Mouse (Mus musculus): ENCODE results near the gene Zfp658. TPM values are rescaled to one million over a fixed set of nuclear protein-coding genes. Genes with fewer than 3 reads are reported as not detected.

The Zfp658 gene
- total RNA-seq (2021), result 1 to 10 TPM; 2.2 TPM
- long read RNA-seq, experiment 1, partial matches to known transcripts, result 0 of 1 reads
- long read RNA-seq, experiment 1, other reads (novel, unspliced or antisense), result 0 of 1 reads
- long read RNA-seq, experiment 2, partial matches to known transcripts, result 0 of 3 reads
- long read RNA-seq, experiment 2, other reads (novel, unspliced or antisense), result 0 of 3 reads

DNA sequence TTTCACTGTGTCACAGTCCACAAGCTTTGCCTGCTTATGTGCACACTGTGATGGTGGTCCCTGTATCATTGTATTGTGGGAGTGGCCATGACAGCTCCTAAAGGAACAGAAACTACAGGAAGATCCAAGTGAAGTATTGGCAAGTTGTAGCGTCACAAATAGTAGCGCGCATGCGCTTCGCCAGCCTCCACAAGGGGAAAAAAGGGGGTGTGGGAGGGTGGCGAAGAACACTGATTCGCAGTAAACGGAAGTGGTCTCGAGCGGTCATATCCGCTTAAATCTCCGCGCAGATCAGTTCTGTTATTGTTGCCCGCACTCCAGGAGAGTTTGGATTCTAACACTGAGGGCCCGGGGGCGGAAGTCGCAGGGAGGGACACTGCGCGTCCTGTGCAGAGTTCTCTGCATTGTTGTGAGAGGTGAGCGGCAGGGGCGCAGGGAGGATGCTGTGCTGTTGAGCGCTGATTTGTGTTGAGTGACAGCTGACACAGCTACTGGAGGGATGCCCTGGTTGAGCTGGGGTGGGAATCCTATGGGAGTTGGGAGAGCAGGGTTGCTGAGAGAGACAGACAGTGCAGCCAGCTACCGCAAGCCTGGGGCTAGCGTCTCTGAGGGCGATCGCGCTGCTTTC lies at the start of gene Zfp658:
Gene Zfp658, plus strand, starts transcription at position 251 of the 628 bp plus-strand sequence.
- peak; percentile 75 to 76 for DNase-seq (ENCODE audit: low spot score in 2 of 2)

DNA sequence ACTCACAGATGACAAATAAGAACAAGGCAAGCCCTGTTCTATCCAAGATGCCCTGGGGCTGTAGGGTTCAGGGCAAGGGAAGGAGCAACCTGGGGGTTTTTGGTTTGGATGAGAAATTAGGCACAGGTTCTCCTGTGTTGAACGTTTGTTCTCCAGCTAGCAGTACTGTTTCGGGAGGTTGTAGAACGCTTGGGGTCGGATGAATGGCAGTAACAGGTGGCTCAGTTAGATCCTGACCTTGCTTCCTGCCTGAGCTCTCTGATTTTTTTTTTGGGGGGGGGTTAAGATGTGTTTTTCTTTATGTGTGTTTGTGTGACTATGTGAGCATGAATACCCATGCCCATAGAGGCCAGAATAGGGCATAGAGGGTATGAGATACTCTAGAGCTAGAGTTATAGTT lies 49.5 kb upstream of the Zfp658 start:
- no peak for DNase-seq (ENCODE audit: low spot score in 2 of 2)

DNA sequence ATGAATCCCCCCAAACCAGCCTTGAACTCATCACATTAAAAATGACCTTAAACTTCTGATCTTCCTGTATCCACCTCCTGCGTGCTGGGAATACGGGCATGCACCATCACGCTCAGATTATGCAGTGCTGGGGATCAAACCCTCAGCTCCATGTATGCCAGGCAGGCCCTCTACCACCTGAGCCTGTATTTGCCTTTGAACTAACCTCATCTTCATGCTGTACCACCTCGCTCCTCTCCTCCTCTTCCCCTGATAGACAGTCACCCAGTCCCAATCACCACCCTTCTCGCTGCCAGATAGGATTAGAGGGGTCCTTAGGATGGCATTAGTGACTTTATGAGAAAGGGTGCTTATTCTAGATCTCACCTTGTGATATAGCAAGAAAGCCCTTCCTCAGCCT lies 47.0 kb upstream of the Zfp658 start:
- no peak for DNase-seq (ENCODE audit: low spot score in 2 of 2)

DNA sequence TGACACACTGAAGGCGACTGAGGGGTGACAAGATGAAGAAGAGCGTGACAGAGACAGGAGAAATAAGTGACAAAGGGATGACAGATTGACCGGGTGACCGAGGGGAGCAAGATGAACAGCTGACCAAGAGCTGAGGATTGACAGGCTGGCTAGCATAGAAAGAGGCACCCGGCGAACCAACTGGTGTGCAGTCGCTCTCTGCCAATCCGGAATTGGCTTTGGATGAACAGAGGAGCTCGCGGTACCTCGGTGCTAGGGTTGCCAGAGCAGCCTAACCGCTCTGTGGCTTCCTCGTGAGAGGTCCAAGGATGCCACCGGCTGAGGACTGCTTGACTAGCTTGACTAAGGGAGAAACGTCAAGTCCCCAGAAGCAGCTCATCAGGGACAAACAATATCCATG lies 43.7 kb upstream of the Zfp658 start:
- DNase-seq (ENCODE audit: low spot score in 2 of 2), result no peak

DNA sequence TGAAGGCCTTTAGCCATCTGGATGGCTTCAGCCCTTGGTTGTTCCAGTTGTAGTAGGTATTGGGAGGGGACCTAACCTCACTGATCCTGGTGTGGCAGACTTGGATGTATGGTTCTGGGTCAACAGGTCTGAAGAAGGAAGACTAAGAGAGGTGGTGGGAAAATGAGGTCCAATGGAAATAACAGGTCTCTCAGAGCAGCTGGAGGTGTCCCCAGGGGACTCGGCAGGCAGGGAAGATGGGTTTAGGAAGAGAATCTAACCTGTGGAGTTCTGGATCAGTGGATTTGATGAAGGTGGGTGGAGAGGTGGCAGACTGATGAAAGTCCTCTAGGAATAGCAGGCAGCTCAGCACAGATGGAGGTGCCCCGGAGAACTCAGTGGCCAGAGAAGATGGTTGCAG lies 39.3 kb upstream of the Zfp658 start:
- DNase-seq (ENCODE audit: low spot score in 2 of 2), result no peak

DNA sequence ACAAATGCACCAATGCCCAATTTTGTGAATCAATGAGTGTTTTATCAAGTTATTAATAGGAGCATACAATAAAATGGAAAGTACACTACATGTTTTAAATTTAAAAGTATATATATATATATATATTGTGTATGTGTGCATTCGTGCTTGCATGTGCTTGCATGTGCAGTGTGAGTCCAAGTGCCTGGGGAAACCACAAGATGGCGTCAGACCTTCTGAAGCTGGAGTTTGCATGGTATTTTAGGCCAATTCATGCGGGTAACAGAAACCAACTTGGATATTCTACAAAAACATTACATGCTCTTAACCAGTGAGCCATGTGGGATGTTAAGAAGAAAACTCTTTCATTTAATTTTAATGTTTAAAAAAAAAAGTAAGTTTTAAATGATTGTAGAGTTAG lies 36.7 kb upstream of the Zfp658 start:
- no peak for DNase-seq (ENCODE audit: low spot score in 2 of 2)

DNA sequence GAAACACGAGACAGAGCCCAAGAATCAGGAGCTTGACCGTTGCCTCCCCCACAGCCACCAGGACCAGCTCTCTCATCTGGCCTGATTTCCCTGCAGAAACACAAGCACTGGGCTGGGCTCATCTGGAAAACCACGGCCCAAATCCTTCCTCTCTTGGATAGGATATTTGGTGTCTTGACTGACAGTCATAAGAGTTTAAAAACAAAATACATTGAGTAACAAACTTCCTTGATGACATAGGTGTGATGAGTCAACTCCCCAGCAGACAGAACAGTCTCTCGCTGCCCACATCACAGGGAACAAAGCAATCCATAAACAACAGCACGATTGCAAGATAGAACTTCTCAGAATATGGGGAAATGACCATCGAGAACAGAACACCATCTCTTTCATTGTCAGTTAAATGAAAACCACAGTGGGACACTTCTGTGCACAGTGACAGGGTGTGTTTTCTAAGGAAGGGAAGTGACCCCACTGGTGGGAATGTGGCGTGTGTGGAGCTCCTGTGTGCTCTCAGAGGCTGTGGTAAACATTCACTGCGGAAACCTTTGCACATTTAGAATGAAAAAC lies 31.8 kb upstream of the Zfp658 start:
- DNase-seq (ENCODE audit: low spot score in 2 of 2), result no peak

DNA sequence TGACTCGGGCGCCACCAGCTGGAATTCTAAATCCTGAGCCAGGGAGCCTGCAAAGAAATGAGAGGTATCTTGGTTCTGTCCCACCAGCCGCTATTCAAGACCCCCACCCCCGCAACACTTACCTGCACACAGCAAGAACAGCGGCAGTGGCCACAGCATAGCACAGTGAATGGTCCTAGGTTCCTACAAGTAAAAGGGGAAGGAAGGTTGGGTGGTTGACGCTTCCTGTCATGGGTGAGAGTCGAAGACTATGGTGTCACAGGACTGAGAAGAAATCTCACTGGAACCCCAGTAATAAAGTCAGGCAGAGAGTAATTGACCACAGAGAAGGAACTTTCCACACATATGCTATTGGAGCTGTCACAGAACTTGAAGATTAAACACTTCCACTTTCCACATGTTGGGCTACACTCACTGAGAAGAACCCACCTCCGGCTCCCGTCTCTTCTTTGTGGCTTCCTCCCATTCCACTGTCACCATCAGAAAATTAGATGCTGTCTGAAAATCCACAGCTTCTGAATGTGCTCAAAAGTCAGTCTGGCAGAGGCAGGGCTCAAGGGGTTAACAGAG lies 29.0 kb upstream of the Zfp658 start:
- DNase-seq (ENCODE audit: low spot score in 2 of 2), result no peak

DNA sequence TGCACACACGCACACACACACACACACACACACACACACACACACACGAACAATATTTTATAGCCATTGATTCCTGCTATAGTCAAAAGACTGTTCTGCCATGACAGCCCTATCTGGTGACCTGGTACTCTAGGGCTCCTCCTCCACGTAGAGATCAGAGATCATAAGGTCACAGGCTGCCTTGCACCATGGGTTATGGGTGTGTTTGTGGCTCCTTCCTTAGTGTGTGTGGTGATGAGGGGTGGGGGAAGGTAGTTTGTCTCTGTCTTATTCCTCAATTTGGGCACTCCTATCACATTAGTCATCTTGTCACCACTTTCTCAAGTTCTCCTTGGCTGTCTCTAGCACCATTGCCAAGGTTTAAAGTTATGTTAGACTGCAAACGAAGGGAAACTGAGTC lies 23.5 kb upstream of the Zfp658 start:
- DNase-seq (ENCODE audit: low spot score in 2 of 2), result no peak

DNA sequence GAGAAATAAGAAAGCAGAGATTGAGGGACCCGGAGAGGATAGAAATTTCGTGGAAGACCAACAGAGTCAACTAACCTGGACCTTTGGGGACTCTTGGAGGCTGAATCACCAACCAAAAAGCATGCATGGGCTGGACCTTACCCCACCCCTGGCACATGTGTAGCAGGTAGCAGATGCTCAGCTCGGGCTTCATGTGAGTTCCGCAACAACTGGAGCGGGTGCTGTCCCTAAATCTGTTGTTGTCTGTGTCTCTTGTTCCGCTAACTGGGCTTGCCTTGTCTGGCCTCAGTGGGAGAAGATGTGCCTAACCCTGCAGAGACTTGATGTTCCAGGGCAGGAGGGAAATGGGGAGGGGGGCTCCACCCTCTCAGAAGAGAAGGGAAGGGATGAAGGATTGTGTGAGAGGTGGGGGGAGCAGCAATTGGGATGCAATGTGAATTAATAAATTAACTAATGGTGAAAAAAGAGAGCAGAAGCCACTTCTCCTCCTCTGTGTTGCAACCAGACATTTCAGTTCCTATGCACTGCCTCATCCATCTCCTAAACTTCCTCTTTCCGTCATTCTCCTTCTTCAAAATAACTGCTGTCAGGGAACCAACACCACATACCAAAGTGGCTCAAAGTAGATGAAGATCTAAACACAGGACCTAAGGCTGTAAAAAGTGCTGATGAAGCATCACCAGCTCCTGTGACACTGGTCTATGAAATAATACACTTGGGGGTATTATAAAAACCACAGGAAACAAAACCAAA lies 17.7 kb upstream of the Zfp658 start, which contains the start of gene Cd33:
Gene Cd33, minus strand, starts transcription at position 204 of the 753 bp plus-strand sequence.
- DNase-seq (ENCODE audit: low spot score in 2 of 2), result no peak

DNA sequence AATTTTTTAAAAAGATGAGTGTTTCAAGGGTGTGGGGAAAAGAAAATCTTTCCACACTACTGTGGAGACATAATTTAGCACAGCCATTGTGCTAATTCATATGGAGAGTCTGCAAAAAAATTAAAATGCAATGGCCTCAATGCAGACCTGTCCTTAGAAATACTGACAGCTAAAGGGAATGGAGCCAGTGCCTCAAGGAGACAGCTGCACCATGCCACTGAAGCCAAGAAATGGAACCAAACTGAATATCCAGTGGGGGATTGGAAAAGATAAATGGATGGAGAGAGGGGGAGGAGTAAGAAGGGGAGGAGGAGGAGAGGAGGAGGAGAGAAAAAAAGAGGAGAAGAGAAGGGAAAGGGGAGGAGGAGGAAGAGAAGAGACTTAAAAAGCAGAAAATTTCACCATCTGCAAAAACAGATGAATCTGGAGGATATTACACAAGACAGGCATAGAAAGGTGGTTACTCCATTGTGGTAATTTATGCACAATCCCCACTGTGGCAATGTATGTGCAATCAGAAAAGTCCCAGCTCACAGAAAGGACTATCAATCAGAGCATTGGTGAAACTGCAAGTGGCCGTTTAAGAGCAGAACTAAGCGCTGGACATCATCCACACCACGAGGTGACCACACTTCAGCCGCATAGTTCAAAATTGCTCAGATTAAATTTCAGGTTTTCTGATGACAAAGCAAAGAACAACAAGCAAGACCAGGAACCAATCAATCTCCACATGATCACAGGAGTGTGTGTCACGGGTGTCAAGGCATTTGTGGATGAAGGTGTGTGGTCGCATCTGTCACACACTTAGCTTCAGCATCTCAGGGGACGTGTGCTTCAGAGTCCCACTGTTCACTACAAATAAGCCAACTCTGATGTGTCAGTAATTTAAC lies 16.2 kb upstream of the Zfp658 start:
- no peak for DNase-seq (ENCODE audit: low spot score in 2 of 2)

DNA sequence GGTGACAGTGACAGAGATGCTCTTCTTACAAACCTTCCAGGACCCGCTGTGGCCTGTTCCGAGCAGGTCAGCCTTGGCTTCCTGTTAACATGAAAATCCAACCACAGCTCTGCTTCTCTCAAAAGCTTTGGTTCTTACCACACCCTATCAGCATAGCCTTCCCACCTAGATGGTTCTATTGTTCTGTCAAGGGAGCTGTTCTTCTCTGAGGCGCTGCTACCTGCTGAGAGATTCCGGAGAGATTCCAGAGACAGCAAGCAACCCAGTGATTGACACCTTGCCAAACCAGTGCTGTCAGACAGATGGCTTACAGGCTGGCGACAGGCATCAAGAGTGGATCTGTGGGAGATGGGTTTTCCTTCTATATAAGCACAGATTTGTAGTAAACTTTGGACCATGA lies 14.4 kb upstream of the Zfp658 start:
- DNase-seq (ENCODE audit: low spot score in 2 of 2), result no peak

DNA sequence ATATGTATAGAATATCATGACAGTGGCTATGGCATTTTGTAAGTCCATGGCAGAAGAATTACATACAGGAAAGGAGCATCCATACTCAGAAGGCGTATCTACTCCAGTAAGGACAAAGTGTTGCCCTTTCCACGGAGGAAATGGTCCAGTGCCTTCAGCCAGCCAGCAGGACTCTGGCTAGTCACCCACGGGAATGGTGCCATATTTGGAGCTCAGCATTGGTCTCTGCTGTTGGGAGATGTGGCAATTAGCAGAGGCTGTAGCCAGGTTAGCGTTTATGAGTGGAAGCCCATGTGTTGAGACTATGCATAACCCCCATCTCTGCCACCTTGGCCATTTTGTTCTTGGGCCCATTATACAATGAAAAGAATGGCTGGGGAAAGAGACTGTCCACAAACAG lies 13.8 kb upstream of the Zfp658 start:
- DNase-seq (ENCODE audit: low spot score in 2 of 2), result no peak

DNA sequence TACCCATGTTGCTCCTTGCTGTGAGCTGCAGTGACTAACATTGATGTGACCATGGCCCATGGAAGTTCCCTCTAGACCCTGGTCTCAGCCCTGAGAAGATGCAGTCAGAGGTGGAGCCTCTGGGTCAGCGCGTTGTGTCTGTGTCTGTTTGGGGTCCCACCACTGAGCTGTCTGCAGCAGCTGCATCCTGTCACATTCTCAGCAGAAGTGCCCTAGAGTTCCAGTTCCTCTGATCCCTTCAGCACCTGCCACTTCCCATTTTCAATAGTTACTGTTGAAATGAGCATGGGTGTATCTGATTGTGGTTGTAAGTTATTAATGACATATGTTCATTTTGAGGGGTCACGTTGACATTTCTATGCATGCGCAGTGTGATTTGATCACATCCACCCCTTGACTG lies 8.9 kb upstream of the Zfp658 start:
- no peak for DNase-seq (ENCODE audit: low spot score in 2 of 2)

DNA sequence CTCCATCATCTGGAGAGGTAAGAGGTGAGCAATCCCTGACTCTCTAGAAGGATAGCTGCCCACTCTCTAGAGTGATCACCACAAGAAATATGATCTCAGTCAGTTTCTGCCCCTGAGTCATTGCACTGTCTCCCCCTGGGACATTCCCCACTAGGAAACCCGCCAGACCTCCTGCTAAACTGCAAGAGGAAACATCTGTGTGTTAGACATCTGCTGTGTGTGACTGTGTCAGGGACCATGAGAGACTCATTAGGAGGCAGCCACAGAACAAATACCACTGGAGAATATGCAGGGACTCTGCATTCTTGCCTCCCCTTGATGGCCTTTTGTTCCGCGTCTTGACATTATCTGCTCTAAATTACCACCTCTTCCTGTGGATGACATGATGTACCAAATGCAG lies 7.5 kb upstream of the Zfp658 start:
- DNase-seq (ENCODE audit: low spot score in 2 of 2), result no peak

DNA sequence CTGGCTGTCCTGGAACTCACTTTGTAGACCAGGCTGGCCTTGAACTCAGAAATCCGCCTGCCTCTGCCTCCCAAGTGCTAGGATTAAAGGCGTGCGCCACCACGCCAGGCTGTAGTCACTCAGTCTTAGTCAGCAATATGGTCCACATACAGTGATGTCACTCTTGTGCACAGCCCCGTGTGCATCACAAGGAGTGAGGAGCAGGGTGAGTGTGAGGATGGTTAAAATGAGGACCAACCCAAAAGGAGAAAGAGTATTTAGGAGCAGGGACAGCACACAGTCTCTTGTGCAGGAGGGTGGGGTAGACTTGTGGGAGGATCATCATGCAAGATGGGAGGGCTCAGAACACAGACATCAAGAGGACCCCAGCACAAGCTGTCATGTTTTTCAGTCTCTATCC lies 6.7 kb upstream of the Zfp658 start:
- no peak for DNase-seq (ENCODE audit: low spot score in 2 of 2)

DNA sequence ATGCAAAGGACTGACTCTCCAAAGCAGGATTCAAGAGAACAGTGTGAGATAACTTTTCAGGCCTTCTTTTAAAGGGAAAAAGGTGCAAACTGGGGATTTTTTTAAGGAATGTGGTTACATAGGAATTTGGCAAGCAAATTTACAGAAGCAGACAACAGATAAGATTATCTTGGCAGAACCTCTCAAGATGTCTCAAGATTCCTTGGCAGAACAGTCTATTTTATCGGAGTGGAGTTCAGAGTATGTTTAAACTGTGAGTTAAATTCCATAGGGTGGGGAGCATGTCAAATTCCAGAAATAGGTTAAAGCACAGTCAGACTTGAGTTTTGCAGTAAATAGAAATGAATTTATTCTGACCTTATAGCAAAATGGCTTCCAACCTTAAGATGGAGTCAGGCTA lies 5.2 kb upstream of the Zfp658 start:
- DNase-seq (ENCODE audit: low spot score in 2 of 2), result no peak

DNA sequence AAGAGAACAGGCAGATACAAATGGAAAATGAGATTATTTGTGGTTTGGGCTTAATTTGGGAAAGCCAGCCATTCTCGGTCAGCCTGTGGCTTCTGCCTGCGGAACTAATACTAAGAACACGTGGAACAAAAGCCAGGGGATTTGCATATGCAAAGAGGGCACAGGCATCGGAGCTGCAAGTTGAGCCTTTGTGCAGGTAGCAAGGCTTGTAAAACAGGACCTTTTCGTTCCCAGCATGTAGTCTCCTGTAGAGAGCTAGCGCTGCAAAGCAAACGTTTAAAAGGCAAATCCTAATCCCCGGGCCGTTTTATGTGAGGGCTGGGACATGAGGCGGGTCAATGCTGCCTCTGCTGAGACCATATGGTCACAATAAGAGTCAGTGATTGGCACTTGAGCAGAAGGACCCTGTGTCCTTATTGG lies 605 bp downstream of the Zfp658 start:
- DNase-seq (ENCODE audit: low spot score in 2 of 2), result no peak

DNA sequence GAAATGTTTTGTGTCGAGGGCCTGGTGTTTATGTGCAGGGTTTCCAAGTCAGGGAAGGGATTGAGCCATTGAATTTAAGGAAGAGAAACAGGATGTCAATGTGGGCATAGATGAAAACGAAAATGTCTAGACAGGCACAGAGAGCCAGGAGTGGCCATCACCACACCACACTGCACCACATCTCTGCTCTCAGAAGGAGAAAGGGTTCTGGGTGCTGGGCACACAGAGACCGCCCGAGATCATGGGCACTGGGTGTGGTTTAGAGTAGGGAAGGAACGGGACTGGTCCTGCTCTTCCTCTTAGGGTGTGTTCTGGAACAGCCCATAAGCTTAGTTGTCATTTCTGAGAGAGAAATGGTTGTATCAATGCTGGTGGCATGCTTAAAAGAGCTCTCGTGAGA lies 1.2 kb downstream of the Zfp658 start:
- DNase-seq (ENCODE audit: low spot score in 2 of 2), result no peak

DNA sequence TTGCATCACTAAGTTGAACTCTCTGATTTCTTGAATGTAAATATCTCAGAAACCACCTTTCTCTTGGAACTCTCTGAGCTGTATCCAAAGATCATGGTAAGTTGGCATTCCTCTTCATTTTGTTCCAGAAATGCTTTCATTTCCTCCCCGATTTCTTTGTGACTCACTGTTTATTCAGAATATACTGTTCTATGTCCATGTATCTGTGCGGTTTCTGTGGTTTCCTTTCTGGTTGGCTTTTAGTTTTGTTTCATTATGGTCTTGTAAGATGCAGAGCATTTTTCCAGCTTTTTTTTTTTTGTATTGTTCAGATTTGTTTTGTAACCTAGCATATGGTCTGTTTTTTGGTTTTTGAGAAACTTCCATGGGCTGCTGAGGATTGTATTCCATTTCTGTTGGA lies 9.2 kb downstream of the Zfp658 start:
- DNase-seq (ENCODE audit: low spot score in 2 of 2), result no peak
